Mouse (Mus musculus) mouse trophoblast stem cell (cell line): ENCODE data around the gene Olfr746.

ENCODE experiments used
- in situ Hi-C, 2 experiments: fragments of 300-500 bp; cut with MseI, MboI; formaldehyde crosslinking; loops; 2 replicates in 1 of 2; 3 replicates in 1 of 2; pipeline ENCODE4 v1.15.1; 2025

The Olfr746 gene

GRCm38 (mm10) chr14:50646783-50647182 is at the start of gene Olfr746:
Olfr746 (plus strand) TSS chr14:50647083.
- in situ Hi-C loops: no loop called here

- in situ Hi-C loops: no loop called here
These were observed 32.3 kb upstream of the Olfr746 start, which contains the start of gene Olfr744 for GRCm38 (mm10) chr14:50614579-50614978. Olfr744 (plus strand) TSS chr14:50614879.

- in situ Hi-C loops: no loop called here
These were observed 7.8 kb upstream of the Olfr746 start, which contains the start of gene Olfr745 for GRCm38 (mm10) chr14:50639088-50639487. Olfr745 (plus strand) TSS chr14:50639388.

- in situ Hi-C loops: no loop called here
These were observed 46.2 kb downstream of the Olfr746 start, which contains the start of gene Olfr747 for GRCm38 (mm10) chr14:50693106-50693505. Olfr747 (minus strand) TSS chr14:50693206.
